Mouse (Mus musculus) heart, postnatal 4 days (tissue): Measurements from ENCODE around the gene Mical2. TPM values are rescaled to one million over a fixed set of nuclear protein-coding genes. Genes with fewer than 3 reads are reported as not detected.

Experiments
- DNase-seq: peaks from one replicate; pipeline ENCODE4 v3.0.0; 2021
- total RNA-seq, 2 experiments: library from RNA; stranded (reverse); gene quantifications; 2 replicates each; pipeline ENCODE4 v1.2.3; 2021

Gene Mical2
- total RNA-seq, 2 experiments from 2014 or later, result 281 to 298 TPM

- DNase-seq, result no peak
These were observed 16.0 kb upstream of the Mical2 start for GRCm38 (mm10) chr7:112209621-112210020.

GRCm38 (mm10) chr7:112212921-112213721 lies 12.5 kb upstream of the Mical2 start:
- peak; percentile 41 for DNase-seq

DNA sequence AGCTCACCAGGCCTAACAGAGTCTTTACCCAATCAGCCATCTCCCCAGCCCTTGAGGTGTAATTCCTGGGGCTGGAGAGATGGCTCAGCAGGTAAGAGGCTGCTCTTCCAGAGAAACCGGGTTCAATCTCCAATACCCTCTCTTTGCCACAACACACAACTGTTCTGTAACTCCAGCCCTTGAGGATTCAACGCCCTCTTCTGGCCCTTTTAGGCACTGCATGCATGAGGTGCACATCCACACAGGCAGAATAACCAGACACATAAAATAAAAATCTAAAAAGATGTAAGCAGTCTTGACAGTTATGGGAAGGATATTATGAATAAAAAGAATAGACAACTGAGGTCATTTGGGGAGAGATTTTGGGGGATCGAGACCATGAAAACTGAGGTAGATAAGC lies 9.8 kb upstream of the Mical2 start:
- no peak for DNase-seq

- DNase-seq, result peak; percentile 43
These were observed 8.9 kb upstream of the Mical2 start for GRCm38 (mm10) chr7:112216720-112217119.

GRCm38 (mm10) chr7:112217208-112217607 lies 8.4 kb upstream of the Mical2 start:
- peak; percentile 67 for DNase-seq

- peak; percentile 45 for DNase-seq
These were observed 2.7 kb upstream of the Mical2 start for GRCm38 (mm10) chr7:112222733-112223524.

DNA sequence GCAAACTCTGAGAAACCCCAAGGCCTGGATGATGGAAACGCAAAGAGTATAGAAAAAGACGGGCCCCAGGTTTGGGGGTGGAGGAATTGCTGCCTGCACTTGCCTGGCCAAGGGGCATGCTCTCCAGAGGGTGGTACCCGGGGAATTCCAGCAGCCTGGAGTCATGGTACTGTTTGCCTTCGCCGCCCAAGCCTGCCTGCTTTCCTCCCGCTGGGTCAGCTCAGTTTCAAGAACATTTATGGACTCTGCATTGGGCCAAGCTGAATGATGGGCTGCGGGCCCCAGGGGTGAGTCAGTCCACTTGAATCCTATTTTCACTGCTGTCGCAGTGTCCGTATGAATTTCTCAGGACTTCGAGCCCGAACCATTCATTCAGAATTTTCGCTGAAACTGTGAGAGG lies 802 bp upstream of the Mical2 start:
- DNase-seq, result no peak

DNA sequence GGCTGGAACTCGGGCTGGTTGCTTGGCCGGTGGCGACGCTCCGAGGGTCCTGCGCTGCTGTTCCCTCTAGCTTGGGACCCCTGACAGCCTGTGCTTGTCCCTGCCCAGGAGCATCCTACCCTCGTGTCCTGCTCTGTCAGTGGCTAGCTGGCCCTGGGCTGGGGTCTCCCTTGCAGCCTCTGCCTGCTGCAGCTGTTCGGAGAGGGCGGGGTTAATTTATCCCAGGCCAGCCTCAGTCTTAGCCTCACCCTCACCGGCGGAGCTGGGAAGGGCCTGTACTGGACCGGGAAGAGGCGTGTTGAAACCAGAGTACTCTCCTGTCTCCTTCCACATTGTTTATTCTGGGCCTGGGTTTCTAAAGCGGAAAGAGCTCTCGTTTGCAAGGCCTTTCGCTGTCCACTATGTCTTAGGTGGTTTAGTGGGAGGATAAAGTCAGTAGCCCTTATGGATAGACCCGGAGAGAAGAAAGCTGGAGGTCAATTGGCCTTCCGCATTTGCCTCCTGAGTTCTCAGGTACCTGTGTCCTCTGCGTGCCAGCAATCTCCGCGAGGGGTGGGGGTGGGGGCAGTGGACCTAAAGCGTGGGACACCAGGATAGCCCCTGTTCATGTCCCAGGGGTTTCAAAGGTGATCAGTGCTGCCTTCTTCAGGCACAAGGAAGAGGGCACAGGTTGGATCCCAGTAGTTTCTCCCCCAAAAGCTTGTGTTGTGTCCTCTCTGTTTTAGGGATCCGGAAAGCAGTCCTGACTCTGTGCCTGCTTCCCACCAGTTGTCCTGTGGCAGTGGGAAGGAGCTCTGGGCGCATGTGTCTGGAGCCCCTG lies 1.0 kb downstream of the Mical2 start:
- peak; percentile 66 for DNase-seq

GRCm38 (mm10) chr7:112227266-112227562 lies 1.6 kb downstream of the Mical2 start:
- peak; percentile 31 for DNase-seq

- DNase-seq, result peak; percentile 74
These were observed 3.3 kb downstream of the Mical2 start for GRCm38 (mm10) chr7:112228827-112229498.

DNA sequence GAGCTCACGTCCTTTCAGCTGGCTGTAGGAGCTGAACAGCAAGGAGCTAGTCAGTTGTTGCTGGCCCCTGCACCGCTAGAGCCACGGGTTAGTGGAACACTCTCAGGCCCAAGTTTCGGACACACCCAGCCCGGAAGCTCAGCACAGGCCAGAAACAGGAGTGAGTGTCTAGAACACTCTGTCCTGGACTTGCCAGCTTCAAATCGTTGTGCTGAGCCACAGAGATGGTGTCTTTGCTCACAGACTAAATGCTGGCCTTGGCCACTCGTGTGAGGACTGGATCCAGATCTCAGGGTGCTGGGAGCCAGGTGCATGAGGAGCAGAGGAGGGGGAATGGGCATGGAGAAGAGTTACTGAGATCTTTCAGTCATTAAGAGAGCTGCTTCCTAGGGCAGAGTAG lies 6.1 kb downstream of the Mical2 start:
- peak; percentile 36 for DNase-seq

- DNase-seq, result no peak
These were observed 7.8 kb downstream of the Mical2 start for GRCm38 (mm10) chr7:112233345-112234005.

DNA sequence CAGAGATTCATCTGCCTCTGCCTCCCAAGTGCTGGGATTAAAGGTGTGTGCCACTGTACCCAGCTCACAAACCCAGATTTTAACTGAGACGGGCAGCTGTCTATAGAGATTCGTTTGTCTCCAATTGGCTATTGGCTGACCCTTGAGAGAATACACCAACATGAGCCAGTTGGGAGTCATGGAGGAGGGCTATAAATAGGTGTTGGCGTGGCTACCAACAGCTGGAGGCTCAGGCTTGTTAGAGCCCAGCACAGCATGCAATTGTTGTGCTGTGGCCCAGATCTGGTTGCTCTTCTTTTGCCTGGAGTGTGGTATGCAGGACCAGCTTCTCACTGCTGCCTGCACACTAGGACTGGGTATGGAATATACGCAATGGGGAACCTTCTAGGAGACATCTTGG lies 8.8 kb downstream of the Mical2 start:
- DNase-seq, result peak; percentile 42

- DNase-seq, result no peak
These were observed 9.8 kb downstream of the Mical2 start for GRCm38 (mm10) chr7:112235493-112235892.

- no peak for DNase-seq
These were observed 11.6 kb downstream of the Mical2 start for GRCm38 (mm10) chr7:112237211-112237610.

DNA sequence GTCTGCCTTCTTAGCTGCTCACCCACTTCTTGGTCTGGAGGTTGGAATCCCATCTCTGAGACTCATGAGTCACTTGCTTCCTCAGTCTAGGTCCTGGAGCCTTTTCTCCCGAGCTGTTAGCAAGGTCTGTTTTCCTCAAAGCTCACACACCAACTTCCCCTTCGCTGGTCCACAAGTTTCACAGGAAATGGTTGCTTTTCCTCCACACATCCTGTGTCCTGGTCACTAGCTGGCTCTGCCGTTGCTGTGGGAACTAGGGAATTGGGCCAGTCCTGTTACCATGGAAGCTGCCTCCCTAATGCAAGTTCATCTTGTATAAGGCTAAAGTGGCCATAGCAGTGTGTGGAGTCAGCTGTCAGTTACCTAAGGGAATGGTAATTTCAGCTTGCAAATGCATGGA lies 12.2 kb downstream of the Mical2 start:
- DNase-seq, result peak; percentile 55

GRCm38 (mm10) chr7:112238768-112239728 lies 13.4 kb downstream of the Mical2 start:
- no peak for DNase-seq

DNA sequence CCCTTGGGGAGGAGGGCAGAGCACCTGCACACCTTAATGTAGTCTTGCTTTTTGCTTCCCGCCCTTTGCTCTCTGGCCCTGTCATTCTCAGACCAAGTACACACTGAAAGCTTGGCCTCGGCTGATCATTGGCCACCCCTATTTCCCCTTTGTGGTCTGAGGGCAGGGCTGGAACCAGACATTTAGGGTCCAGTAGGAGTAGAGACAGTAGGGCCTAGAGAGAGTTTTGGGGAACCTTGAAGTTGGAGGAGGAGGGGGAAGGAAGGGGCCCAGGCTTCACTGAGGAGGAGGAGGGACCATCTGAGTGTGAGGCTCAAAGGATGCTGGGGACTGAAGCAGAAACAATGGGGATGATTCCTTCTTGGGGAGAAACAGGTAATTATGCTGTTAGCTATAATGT lies 15.1 kb downstream of the Mical2 start:
- DNase-seq, result no peak

GRCm38 (mm10) chr7:112241211-112241944 lies 15.7 kb downstream of the Mical2 start:
- DNase-seq, result no peak

- DNase-seq, result no peak
These were observed 16.3 kb downstream of the Mical2 start for GRCm38 (mm10) chr7:112241945-112242329.
